Mouse (Mus musculus) right cerebral cortex, adult 2 months (tissue): ENCODE data around the gene Mlf1.

Source experiments
- DNase-seq, 2 experiments: peaks; one replicate each; pipeline ENCODE4 v3.0.0; 2021 to 2022; ENCODE audit warnings: low spot score in 2 of 2

Gene Mlf1

GRCm38 (mm10) chr3:67373872-67374271 lies at the start of gene Mlf1:
TSS of gene Mlf1 (plus strand) at chr3:67374097.
- DNase-seq = peak; percentile 90 to 93

GRCm38 (mm10) chr3:67339558-67339957 lies 34.3 kb upstream of the Mlf1 start:
- DNase-seq = no peak

- no peak for DNase-seq
These were observed 33.0 kb upstream of the Mlf1 start for GRCm38 (mm10) chr3:67340921-67341320.

- DNase-seq = no peak
These were observed 30.8 kb upstream of the Mlf1 start for GRCm38 (mm10) chr3:67343004-67343662.

- peak; percentile 72 to 76 for DNase-seq
These were observed 29.3 kb upstream of the Mlf1 start for GRCm38 (mm10) chr3:67344599-67344998.

- DNase-seq = no peak
These were observed 27.2 kb upstream of the Mlf1 start for GRCm38 (mm10) chr3:67346674-67347073.

DNA sequence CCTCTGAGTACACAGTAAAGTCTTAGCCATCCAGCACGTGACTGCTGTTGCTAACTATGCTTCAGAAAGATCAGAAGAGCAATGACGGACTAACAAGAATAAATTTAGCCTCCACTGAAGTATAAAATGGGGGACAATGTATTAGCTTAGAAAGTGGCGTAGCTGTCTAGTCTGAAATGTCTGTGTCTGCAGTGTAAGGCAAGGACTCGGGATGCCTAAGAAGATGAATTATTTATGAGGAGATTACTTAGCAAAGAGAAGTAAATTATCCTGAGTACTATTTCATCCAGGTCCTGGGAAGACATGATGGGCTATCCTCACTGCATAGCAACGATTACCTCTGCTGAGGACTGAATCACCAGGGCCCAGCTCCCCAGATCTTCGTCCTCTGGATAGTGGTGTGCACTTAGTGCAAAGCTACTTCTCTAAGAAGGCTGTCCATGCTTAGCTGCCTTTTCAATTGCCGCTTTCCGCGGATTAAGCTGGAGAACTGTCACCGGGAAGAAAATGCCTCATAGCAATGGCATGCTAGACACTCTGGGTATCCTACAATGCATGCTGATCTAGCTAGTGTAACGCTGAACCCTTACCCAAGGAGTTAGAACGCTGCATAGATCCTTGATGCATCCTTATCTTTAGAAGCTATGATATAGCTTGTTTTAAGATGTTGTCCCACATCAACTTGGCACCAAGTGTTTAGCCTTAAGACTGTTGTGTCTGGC lies 22.3 kb upstream of the Mlf1 start:
- DNase-seq = no peak

GRCm38 (mm10) chr3:67352128-67352762 lies 21.7 kb upstream of the Mlf1 start:
- DNase-seq = peak; percentile 17 to 67

- no peak for DNase-seq
These were observed 21.1 kb upstream of the Mlf1 start for GRCm38 (mm10) chr3:67352763-67353149.

DNA sequence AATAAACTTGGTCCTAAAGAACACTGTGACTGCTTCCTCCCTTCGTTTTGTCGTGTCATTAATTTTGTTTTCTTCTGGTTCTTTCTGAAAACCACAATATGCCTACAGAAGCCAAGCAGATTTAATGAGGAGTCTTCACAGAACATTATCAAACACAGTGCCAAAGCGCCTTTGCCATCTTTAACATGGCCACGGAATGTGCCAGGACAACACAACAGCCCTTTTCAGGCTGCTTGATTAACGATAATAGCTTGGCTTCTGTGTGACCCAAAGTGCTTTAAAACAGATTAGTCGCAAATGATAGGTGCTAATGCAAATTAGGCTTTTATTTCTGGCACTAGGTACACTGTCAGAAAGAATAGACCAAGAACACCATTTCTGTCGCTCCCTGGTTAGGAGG lies 15.5 kb upstream of the Mlf1 start:
- no peak for DNase-seq

DNA sequence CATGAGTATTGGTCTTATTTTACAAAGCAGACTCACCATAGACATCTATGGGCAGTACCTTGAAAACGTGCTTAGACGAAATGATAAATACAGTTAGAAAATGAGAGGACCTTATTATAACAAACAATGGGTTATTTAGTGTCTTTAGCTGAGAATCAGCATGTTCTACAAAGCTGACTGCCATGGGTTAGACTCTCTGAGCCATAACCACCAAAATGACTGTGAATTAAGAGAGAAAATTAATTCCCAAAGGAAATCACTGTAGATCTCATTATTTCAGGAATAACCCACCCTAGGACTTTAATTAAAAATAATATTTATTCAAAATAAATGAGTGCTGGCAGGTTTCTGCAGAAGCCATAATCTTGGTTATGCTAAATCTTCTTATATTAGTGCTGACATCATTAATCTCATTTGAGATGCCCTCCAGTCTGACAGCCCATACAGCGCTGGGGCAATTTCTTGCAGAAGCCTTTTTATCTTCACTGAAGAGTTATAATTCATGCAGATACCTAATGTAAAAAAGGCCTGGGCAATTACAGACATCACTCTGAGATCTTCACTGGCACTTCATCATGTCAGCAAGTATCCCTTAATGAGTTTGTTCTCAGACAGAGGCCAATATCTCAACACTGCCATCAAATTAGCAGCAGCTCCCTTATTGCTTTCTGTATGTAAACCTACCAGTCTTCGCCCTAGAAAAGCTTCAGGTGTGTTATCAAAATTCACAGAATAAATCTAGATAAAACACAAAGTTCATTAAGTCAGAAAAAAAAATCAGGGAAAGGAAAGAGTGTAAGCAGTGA lies 7.6 kb upstream of the Mlf1 start:
- no peak for DNase-seq

DNA sequence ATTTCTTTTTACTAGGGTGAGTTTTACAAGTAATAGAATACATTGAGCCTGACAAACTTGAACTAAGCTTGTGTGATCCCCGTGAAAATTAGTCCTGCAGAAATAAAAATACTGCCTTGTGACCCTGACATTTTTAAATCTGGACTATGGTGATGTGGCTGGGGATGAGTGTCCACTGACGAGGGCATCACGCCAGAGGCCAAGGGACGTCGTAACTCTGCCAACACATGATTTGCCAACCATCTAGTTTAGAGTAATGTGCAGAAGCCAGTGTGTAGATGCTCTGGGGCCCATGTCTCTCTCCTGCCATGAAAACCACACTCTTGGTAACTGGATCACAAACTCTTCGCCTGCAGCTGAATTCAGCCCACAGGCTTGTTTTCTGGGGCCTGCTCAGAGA lies 6.4 kb upstream of the Mlf1 start:
- no peak for DNase-seq

- no peak for DNase-seq
These were observed 4.4 kb upstream of the Mlf1 start for GRCm38 (mm10) chr3:67369407-67370079.

- DNase-seq = no peak
These were observed 1.7 kb upstream of the Mlf1 start for GRCm38 (mm10) chr3:67372194-67372593.

DNA sequence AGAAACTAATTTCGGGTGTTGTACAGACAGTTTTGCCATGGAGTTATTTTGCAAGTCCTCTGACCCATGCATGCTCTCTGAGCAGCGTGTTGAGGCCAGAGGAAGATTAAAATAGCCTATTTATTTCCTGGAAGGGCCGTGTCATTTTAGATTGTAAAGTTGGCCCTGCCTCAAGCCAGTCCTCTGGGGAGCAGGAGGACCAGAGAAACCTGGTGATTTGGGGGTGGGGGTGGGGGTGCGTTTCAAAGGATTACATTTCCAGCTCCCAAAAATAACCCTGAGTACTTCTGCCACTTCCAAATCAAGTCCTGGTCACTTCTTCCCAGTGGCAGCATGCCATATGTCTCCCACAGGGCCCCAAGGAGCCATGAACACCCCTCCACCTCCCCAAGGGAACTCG lies 1.1 kb upstream of the Mlf1 start:
- DNase-seq = no peak

DNA sequence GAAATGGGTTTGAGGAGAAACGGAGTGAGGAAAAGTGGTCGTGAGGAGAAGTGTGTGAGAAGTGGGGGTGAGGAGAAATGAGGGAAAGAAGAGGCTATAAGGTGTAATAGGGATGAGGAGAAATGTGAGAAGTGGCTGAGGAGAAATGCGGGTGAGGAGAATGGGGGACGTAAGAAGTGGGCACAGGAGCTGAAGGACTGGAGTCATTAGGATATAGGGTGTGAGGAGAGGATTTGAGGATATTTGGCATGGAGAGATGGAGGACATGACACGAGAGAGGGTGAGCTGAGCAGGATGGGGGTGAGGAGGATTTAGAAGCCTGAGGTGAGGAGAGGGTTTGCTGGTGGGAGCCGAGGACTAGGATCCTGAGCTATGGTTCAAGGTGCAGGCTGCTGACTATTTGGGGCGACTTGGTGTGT lies 472 bp downstream of the Mlf1 start:
- DNase-seq = no peak

DNA sequence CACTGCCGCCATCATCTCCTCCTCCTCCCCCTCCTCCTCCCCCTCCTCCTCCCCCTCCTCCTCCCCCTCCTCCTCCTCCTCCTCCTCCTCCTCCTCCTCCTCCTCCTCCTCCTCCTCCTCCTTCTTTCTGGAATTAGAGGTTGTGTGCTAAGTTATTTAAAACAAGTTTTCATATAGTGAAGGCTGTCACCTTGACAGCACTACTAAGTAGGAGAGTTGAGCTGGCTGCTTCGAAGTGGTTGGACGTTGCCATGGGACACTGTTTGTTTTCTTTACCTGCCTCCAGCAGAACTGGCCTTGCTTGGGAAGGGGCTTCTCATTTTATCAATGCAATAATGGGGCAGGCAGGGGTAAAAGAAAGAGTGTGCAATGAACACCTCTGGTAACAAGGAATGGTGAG lies 1.2 kb downstream of the Mlf1 start, which contains the start of gene Gm17402:
TSS of gene Gm17402 (minus strand) at position 101 of the 400 bp plus-strand sequence.
- DNase-seq = no peak

DNA sequence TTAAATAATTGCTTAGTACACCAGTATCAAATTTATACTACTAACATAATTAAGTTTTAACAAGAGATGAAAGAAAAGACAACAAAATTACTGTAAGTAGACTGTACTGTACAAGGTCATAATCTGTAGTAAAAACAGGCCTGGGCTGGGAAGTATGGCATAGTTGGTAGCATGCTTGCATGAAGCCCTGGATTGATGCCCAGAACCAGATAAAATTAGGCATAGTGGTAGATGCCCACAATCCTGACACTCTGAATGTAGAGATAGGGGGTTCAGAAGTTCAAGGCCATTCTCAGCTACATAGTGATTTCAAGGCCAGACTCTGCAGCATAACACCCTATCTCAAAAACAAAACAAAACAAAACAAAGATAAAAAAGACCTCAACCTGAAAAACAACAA lies 4.3 kb downstream of the Mlf1 start:
- DNase-seq = no peak

GRCm38 (mm10) chr3:67429338-67429998 lies 55.6 kb downstream of the Mlf1 start:
- no peak for DNase-seq

DNA sequence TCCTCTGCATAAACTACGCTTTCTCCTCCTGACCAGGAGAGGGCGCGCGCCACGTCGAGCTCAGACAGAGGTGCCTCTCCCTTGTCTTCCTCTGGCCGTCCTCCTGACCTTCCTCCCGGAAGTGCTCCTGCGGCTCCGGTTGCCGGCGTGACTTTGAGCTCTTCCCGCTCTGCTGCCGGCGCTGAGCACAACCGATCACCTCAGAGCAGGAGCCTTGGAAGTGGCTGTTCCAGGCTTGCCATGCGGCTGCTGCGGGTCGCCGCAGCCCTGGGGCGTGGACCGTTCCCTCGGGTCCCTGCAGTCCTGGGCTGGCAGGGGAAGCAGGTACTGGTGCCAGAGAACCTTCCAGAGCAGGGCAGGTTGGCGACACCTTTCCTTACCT lies 56.1 kb downstream of the Mlf1 start, which contains the start of gene Gfm1:
TSS of gene Gfm1 (plus strand) at position 98 of the 382 bp plus-strand sequence.
- peak; percentile 88 to 91 for DNase-seq

DNA sequence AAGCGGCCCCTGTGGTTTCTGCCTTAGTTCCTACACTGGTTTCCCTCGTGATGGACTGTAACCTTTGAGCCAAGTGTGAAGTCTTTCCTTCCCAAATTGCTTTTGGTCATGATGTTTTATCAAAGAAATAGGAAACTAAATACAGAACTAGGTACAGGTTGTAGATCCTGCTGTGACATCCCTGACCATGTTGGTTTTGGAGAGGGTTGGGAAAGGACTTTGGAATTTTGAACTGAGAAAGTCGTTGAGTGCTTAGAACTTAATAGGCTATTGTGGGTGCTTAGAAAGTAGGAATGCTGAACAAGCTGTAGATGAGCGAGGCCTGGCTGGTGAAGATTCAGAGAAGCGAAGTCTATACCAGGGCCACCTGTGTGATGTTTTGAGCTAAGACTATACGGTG lies 60.1 kb downstream of the Mlf1 start:
- DNase-seq = no peak
